Mouse (Mus musculus): Measurements from ENCODE around the gene 1700009N14Rik. TPM values are rescaled to one million over a fixed set of nuclear protein-coding genes. Genes with fewer than 3 reads are reported as not detected.

The 1700009N14Rik gene
- total RNA-seq (2014; fragmentation: Nextera tagmentation) (not detected in 2 replicates), total RNA-seq (2017) (not detected in 2 replicates), polyA plus RNA-seq (2012) (not detected in 2 replicates)

- DNase-seq (ENCODE audit: low spot score) = no peak
- TF ChIP-seq TAL1 (conservative IDR thresholded peaks at IDR 0.05; ENCODE audit: low read depth, low read length) = no peak
- TF ChIP-seq CTCF (IDR thresholded peaks at IDR 0.05; ENCODE audit: low read depth, low read length) = no peak
- no peak for TF ChIP-seq POLR2AphosphoS5 (IDR thresholded peaks at IDR 0.05; ENCODE audit: insufficient replicate concordance, low read depth, low read length)
- TF ChIP-seq GATA1 (IDR thresholded peaks at IDR 0.05; ENCODE audit: borderline replicate concordance, low read length) = no peak
- TF ChIP-seq GATA2 (IDR thresholded peaks at IDR 0.05; ENCODE audit: borderline replicate concordance, low read depth, low read length) = no peak
- H3K9me3 ChIP-seq (replicated peaks) = peaks cover 7% of the 10 kb centered on the region
- H3K4me3 ChIP-seq (ENCODE audit: low read depth, low read length) = no peak within 1 kb of the TSS
- no peak for ATAC-seq (ENCODE audit: extremely low read depth, insufficient number of reproducible peaks, low FRiP score, poor library complexity, severe bottlenecking)
- no peaks in the 10 kb centered on the region for H3K27me3 ChIP-seq (ENCODE audit: insufficient read depth, low read length)
- H3K4me1 ChIP-seq (ENCODE audit: insufficient read depth, low read depth, low read length) = no peaks in the 10 kb centered on the region
- no peaks in the 10 kb centered on the region for H3K36me3 ChIP-seq (replicated peaks)
Measured at GRCm38 (mm10) chr4:39450069-39450468, at the start of gene 1700009N14Rik. Gene 1700009N14Rik, plus strand, starts transcription at chr4:39450295.

- Histone ChIP-seq H3K4me3 (ENCODE audit: low read depth, low read length) (no peak overlapping the region), H3K27me3 (ENCODE audit: insufficient read depth, low read length) (no peaks in the 10 kb centered on the region), H3K4me1 (ENCODE audit: insufficient read depth, low read depth, low read length) (no peaks in the 10 kb centered on the region), H3K36me3 (replicated peaks) (no peaks in the 10 kb centered on the region), H3K9me3 (replicated peaks) (no peaks in the 10 kb centered on the region)
- TF ChIP-seq GATA2 (IDR thresholded peaks at IDR 0.05; ENCODE audit: borderline replicate concordance, low read depth, low read length) (no peak), TAL1 (conservative IDR thresholded peaks at IDR 0.05; ENCODE audit: low read depth, low read length) (no peak), POLR2AphosphoS5 (IDR thresholded peaks at IDR 0.05; ENCODE audit: insufficient replicate concordance, low read depth, low read length) (no peak), GATA1 (IDR thresholded peaks at IDR 0.05; ENCODE audit: borderline replicate concordance, low read length) (no peak), CTCF (IDR thresholded peaks at IDR 0.05; ENCODE audit: low read depth, low read length) (no peak)
- ATAC-seq (ENCODE audit: extremely low read depth, insufficient number of reproducible peaks, low FRiP score, poor library complexity, severe bottlenecking) (no peak), DNase-seq (ENCODE audit: low spot score) (no peak)
Measured at GRCm38 (mm10) chr4:39437870-39438367, 12.2 kb upstream of the 1700009N14Rik start.

- ATAC-seq (ENCODE audit: extremely low read depth, insufficient number of reproducible peaks, low FRiP score, poor library complexity, severe bottlenecking) (no peak), DNase-seq (ENCODE audit: low spot score) (no peak)
- TF ChIP-seq GATA1 (IDR thresholded peaks at IDR 0.05; ENCODE audit: borderline replicate concordance, low read length) = no peak
- no peak for TF ChIP-seq CTCF (IDR thresholded peaks at IDR 0.05; ENCODE audit: low read depth, low read length)
- no peak for TF ChIP-seq GATA2 (IDR thresholded peaks at IDR 0.05; ENCODE audit: borderline replicate concordance, low read depth, low read length)
- no peak for TF ChIP-seq POLR2AphosphoS5 (IDR thresholded peaks at IDR 0.05; ENCODE audit: insufficient replicate concordance, low read depth, low read length)
- TF ChIP-seq TAL1 (conservative IDR thresholded peaks at IDR 0.05; ENCODE audit: low read depth, low read length) = no peak
- no peaks in the 10 kb centered on the region for H3K9me3 ChIP-seq (replicated peaks)
- H3K4me1 ChIP-seq (ENCODE audit: insufficient read depth, low read depth, low read length) = no peaks in the 10 kb centered on the region
- no peaks in the 10 kb centered on the region for H3K36me3 ChIP-seq (replicated peaks)
- H3K27me3 ChIP-seq (ENCODE audit: insufficient read depth, low read length) = no peaks in the 10 kb centered on the region
- H3K4me3 ChIP-seq (ENCODE audit: low read depth, low read length) = no peak overlapping the region
Measured at GRCm38 (mm10) chr4:39474291-39474690, 24.2 kb downstream of the 1700009N14Rik start.

GRCm38 (mm10) chr4:39486393-39486792 is 36.3 kb downstream of the 1700009N14Rik start:
- Histone ChIP-seq H3K4me3 (ENCODE audit: low read depth, low read length) (no peak overlapping the region), H3K27me3 (ENCODE audit: insufficient read depth, low read length) (no peaks in the 10 kb centered on the region), H3K4me1 (ENCODE audit: insufficient read depth, low read depth, low read length) (no peaks in the 10 kb centered on the region), H3K36me3 (replicated peaks) (no peaks in the 10 kb centered on the region), H3K9me3 (replicated peaks) (no peaks in the 10 kb centered on the region)
- no peak for DNase-seq (ENCODE audit: low spot score)
- no peak for TF ChIP-seq POLR2AphosphoS5 (IDR thresholded peaks at IDR 0.05; ENCODE audit: insufficient replicate concordance, low read depth, low read length)
- no peak for TF ChIP-seq TAL1 (conservative IDR thresholded peaks at IDR 0.05; ENCODE audit: low read depth, low read length)
- no peak for TF ChIP-seq CTCF (IDR thresholded peaks at IDR 0.05; ENCODE audit: low read depth, low read length)
- TF ChIP-seq GATA1 (IDR thresholded peaks at IDR 0.05; ENCODE audit: borderline replicate concordance, low read length) = no peak
- no peak for TF ChIP-seq GATA2 (IDR thresholded peaks at IDR 0.05; ENCODE audit: borderline replicate concordance, low read depth, low read length)
- ATAC-seq (ENCODE audit: extremely low read depth, insufficient number of reproducible peaks, low FRiP score, poor library complexity, severe bottlenecking) = no peak

- DNase-seq (ENCODE audit: low spot score) = no peak
- no peak for ATAC-seq (ENCODE audit: extremely low read depth, insufficient number of reproducible peaks, low FRiP score, poor library complexity, severe bottlenecking)
Measured at GRCm38 (mm10) chr4:39493596-39493995, 43.5 kb downstream of the 1700009N14Rik start.

GRCm38 (mm10) chr4:39495875-39496274 is 45.8 kb downstream of the 1700009N14Rik start:
- no peak overlapping the region for H3K4me3 ChIP-seq (ENCODE audit: low read depth, low read length)
- TF ChIP-seq CTCF (IDR thresholded peaks at IDR 0.05; ENCODE audit: low read depth, low read length) (no peak), POLR2AphosphoS5 (IDR thresholded peaks at IDR 0.05; ENCODE audit: insufficient replicate concordance, low read depth, low read length) (no peak), GATA2 (IDR thresholded peaks at IDR 0.05; ENCODE audit: borderline replicate concordance, low read depth, low read length) (no peak), TAL1 (conservative IDR thresholded peaks at IDR 0.05; ENCODE audit: low read depth, low read length) (no peak), GATA1 (IDR thresholded peaks at IDR 0.05; ENCODE audit: borderline replicate concordance, low read length) (no peak)

More at GRCm38 (mm10) chr4:39493596-39493995, 43.5 kb downstream of the 1700009N14Rik start:
- Histone ChIP-seq H3K4me1 (ENCODE audit: insufficient read depth, low read depth, low read length) (no peaks in the 10 kb centered on the region), H3K27me3 (ENCODE audit: insufficient read depth, low read length) (no peaks in the 10 kb centered on the region), H3K9me3 (replicated peaks) (no peaks in the 10 kb centered on the region), H3K4me3 (ENCODE audit: low read depth, low read length) (no peak overlapping the region), H3K36me3 (replicated peaks) (no peaks in the 10 kb centered on the region)
- TF ChIP-seq TAL1 (conservative IDR thresholded peaks at IDR 0.05; ENCODE audit: low read depth, low read length) (no peak), GATA2 (IDR thresholded peaks at IDR 0.05; ENCODE audit: borderline replicate concordance, low read depth, low read length) (no peak), CTCF (IDR thresholded peaks at IDR 0.05; ENCODE audit: low read depth, low read length) (no peak), POLR2AphosphoS5 (IDR thresholded peaks at IDR 0.05; ENCODE audit: insufficient replicate concordance, low read depth, low read length) (no peak), GATA1 (IDR thresholded peaks at IDR 0.05; ENCODE audit: borderline replicate concordance, low read length) (no peak)

More at GRCm38 (mm10) chr4:39495875-39496274, 45.8 kb downstream of the 1700009N14Rik start:
- Histone ChIP-seq H3K36me3 (replicated peaks) (no peaks in the 10 kb centered on the region), H3K9me3 (replicated peaks) (no peaks in the 10 kb centered on the region), H3K4me1 (ENCODE audit: insufficient read depth, low read depth, low read length) (no peaks in the 10 kb centered on the region), H3K27me3 (ENCODE audit: insufficient read depth, low read length) (no peaks in the 10 kb centered on the region)
- ATAC-seq (ENCODE audit: extremely low read depth, insufficient number of reproducible peaks, low FRiP score, poor library complexity, severe bottlenecking) (no peak), DNase-seq (ENCODE audit: low spot score) (no peak)
